ENCODE assay signal across 8 mouse cellular contexts in genomic region chr8:84413886-84414851, GRCm38 (mm10). TPM values are rescaled to one million over a fixed set of nuclear protein-coding genes. Genes with fewer than 3 reads are reported as not detected.
DNase-seq lines count a peak whose midpoint lies in the region; ATAC-seq and TF ChIP-seq lines count a peak whose summit lies in the region.

No protein-coding gene starts in this region.

- 3% methylated on average over 66 of the region's 72 CpGs for WGBS in forebrain, embryonic 13.5 days
- WGBS in lung, embryonic 14.5 days = 2% methylated on average over 70 of the region's 72 CpGs

- peak overlapping the region; percentile 87 for H3K4me2 ChIP-seq in forebrain, embryonic 13.5 days
- peak overlapping the region; percentile 95 for H3K4me2 ChIP-seq in lung, embryonic 14.5 days

- H3K9ac ChIP-seq in forebrain, embryonic 13.5 days = peak overlapping the region; percentile 81
- H3K9ac ChIP-seq in lung, embryonic 14.5 days = peak overlapping the region; percentile 51

- intact Hi-C loops in heart, postnatal 10 days (cut with DNase I) = loop anchor here (5.0 kb wide), 1 partner anchor 58 kb away; no protein-coding TSS in a partner anchor

- TF ChIP-seq CTCF in lung, embryonic 14.5 days (IDR thresholded peaks at IDR 0.05; ENCODE audit: low read depth) = no peak

- peak overlapping the region; percentile 37 for H3K4me3 ChIP-seq in brown adipose tissue, adult 24 weeks (ENCODE audit: insufficient read depth, low read depth, low read length)
- peak overlapping the region; percentile 54 for H3K4me3 ChIP-seq in forebrain, embryonic 13.5 days
- peak overlapping the region; percentile 51 for H3K4me3 ChIP-seq in lung, embryonic 14.5 days (ENCODE audit: low read depth, low read length)

- H3K9me3 ChIP-seq in forebrain, embryonic 13.5 days (replicated peaks) = peaks cover 4% of the 10 kb centered on the region; the same call in 1 of the 2 replicates
- no peaks in the 10 kb centered on the region for H3K9me3 ChIP-seq in lung, embryonic 14.5 days (ENCODE audit: low read depth, low read length)

- H3K36me3 ChIP-seq in forebrain, embryonic 13.5 days (ENCODE audit: poor library complexity, severe bottlenecking) = no peaks in the 10 kb centered on the region
- H3K36me3 ChIP-seq in lung, embryonic 14.5 days (ENCODE audit: insufficient read depth) = no peaks in the 10 kb centered on the region

- no peak overlapping the region for H3K27ac ChIP-seq in brown adipose tissue, adult 24 weeks (replicated peaks; ENCODE audit: low read depth, low read length)
- H3K27ac ChIP-seq in forebrain, embryonic 13.5 days = peak overlapping the region; percentile 88
- no peak overlapping the region for H3K27ac ChIP-seq in lung, embryonic 14.5 days (ENCODE audit: low read depth)

- ATAC-seq in forebrain, embryonic 13.5 days = peak; percentile 73
- peak; percentile 72 for ATAC-seq in lung, embryonic 14.5 days (ENCODE audit: insufficient read depth)

- no peaks in the 10 kb centered on the region for H3K4me1 ChIP-seq in brown adipose tissue, adult 24 weeks (ENCODE audit: control insufficient read depth, insufficient read depth, insufficient read length, low read length)
- H3K4me1 ChIP-seq in forebrain, embryonic 13.5 days = peaks cover 25% of the 10 kb centered on the region
- H3K4me1 ChIP-seq in lung, embryonic 14.5 days (ENCODE audit: insufficient read depth) = no peaks in the 10 kb centered on the region

- peak; percentile 75 for DNase-seq in Muller cell, postnatal 12 days (ENCODE audit: inconsistent ontology term)
- DNase-seq in heart, postnatal 10 days = peak; percentile 45 to 47
- peak; percentile 43 to 58 for DNase-seq in layer of hippocampus, adult 8-10 months (ENCODE audit: low spot score in 2 of 2)
- peak; percentile 74 for DNase-seq in lung, embryonic 14.5 days
- peak; percentile 39 for DNase-seq in retina, postnatal 7 days (ENCODE audit: low read depth, low spot score)
- no peak for DNase-seq in MN1 (ENCODE audit: low spot score)

- peaks cover 9% of the 10 kb centered on the region; the same call in 1 of the 2 replicates for H3K27me3 ChIP-seq in forebrain, embryonic 13.5 days
- H3K27me3 ChIP-seq in lung, embryonic 14.5 days (ENCODE audit: insufficient read depth, low read length) = peaks cover 56% of the 10 kb centered on the region

RNA-seq across cellular contexts. Expression of gene Cacna1a, which starts 25.9 kb away (rescaled TPM):
- polyA plus RNA-seq in brown adipose tissue, adult 24 weeks (2012; ENCODE audit: insufficient read depth, insufficient read length, missing spikeins) = 30.0 and 30.8 TPM in 2 replicates
- polyA plus RNA-seq in forebrain, embryonic 13.5 days (2015; fragmentation: Nextera tagmentation; extraction: Ambion mirVana) = 9.7 and 9.8 TPM in 2 replicates
- 1 to 10 TPM; 6.1 to 6.5 TPM for total RNA-seq in heart, postnatal 10 days (2021)
- 100 to 1,000 TPM; 181 to 224 (median 200) TPM for total RNA-seq in layer of hippocampus, adult 8-10 months (2022)
- 3.8 and 4.4 TPM in 2 replicates for polyA plus RNA-seq in lung, embryonic 14.5 days (2014; fragmentation: Nextera tagmentation; extraction: Ambion mirVana)
